Mouse (Mus musculus): ENCODE data around the gene Ccdc88a. TPM values are rescaled to one million over a fixed set of nuclear protein-coding genes. Genes with fewer than 3 reads are reported as not detected.

Gene Ccdc88a
- polyA plus RNA-seq, 1 experiment: 14.4 TPM

- no peaks in the 10 kb centered on the region for H3K27me3 ChIP-seq (ENCODE audit: control insufficient read depth, insufficient read depth, low read length)
- peak overlapping the region; percentile 81 for H3K4me3 ChIP-seq (replicated peaks; ENCODE audit: insufficient read depth, low read depth, low read length)
- WGBS: 24% methylated on average over 2 of the region's 2 CpGs
- no peak for DNase-seq
- no peaks in the 10 kb centered on the region for H3K4me1 ChIP-seq (ENCODE audit: control insufficient read depth, insufficient read depth, low read length)
- H3K27ac ChIP-seq (ENCODE audit: insufficient read depth, low read length): no peak overlapping the region
- no peak for TF ChIP-seq POLR2A (IDR thresholded peaks at IDR 0.05; ENCODE audit: borderline replicate concordance, insufficient read depth, low read length)
Observed at GRCm38 (mm10) chr11:29546762-29547161, 173.3 kb downstream of the Ccdc88a start.

- under 1% methylated on average over 27 of the region's 27 CpGs for WGBS
- TF ChIP-seq POLR2A (IDR thresholded peaks at IDR 0.05; ENCODE audit: borderline replicate concordance, insufficient read depth, low read length): no peak
- no peak for TF ChIP-seq CTCF (IDR thresholded peaks at IDR 0.05; ENCODE audit: borderline replicate concordance, insufficient read depth, low read depth, low read length)
- no peak for DNase-seq
- no peaks in the 10 kb centered on the region for H3K4me1 ChIP-seq (ENCODE audit: control insufficient read depth, insufficient read depth, low read length)
- peak overlapping the region; percentile 76 for H3K27ac ChIP-seq (ENCODE audit: insufficient read depth, low read length)
- H3K27me3 ChIP-seq (ENCODE audit: control insufficient read depth, insufficient read depth, low read length): no peaks in the 10 kb centered on the region
- H3K4me3 ChIP-seq (replicated peaks; ENCODE audit: insufficient read depth, low read depth, low read length): peak overlapping the region; percentile 81
Observed at GRCm38 (mm10) chr11:29547249-29547751, 173.8 kb downstream of the Ccdc88a start.

- TF ChIP-seq POLR2A (IDR thresholded peaks at IDR 0.05; ENCODE audit: borderline replicate concordance, insufficient read depth, low read length): peak; percentile 93
- no peak for TF ChIP-seq CTCF (IDR thresholded peaks at IDR 0.05; ENCODE audit: borderline replicate concordance, insufficient read depth, low read depth, low read length)
- under 1% methylated on average over 46 of the region's 46 CpGs for WGBS
- DNase-seq: peak; percentile 92 to 96
- Histone ChIP-seq H3K27me3 (ENCODE audit: control insufficient read depth, insufficient read depth, low read length) (no peaks in the 10 kb centered on the region), H3K4me3 (replicated peaks; ENCODE audit: insufficient read depth, low read depth, low read length) (peak within 1 kb of the TSS; percentile 81), H3K4me1 (ENCODE audit: control insufficient read depth, insufficient read depth, low read length) (no peaks in the 10 kb centered on the region), H3K27ac (ENCODE audit: insufficient read depth, low read length) (peak within 1 kb of the TSS; percentile 93)
Observed at GRCm38 (mm10) chr11:29547752-29548503, 174.5 kb downstream of the Ccdc88a start, which contains the start of the genes Clhc1 and Rps27a. Gene Clhc1, plus strand, starts transcription at chr11:29547950. Gene Rps27a, minus strand, starts transcription at chr11:29548109.

- Histone ChIP-seq H3K4me3 (replicated peaks; ENCODE audit: insufficient read depth, low read depth, low read length) (peak overlapping the region; percentile 81), H3K27ac (ENCODE audit: insufficient read depth, low read length) (peak overlapping the region; percentile 75), H3K4me1 (ENCODE audit: control insufficient read depth, insufficient read depth, low read length) (no peaks in the 10 kb centered on the region), H3K27me3 (ENCODE audit: control insufficient read depth, insufficient read depth, low read length) (no peaks in the 10 kb centered on the region)
- WGBS: 27% methylated on average over 23 of the region's 23 CpGs
- TF ChIP-seq POLR2A (IDR thresholded peaks at IDR 0.05; ENCODE audit: borderline replicate concordance, insufficient read depth, low read length) (no peak), CTCF (IDR thresholded peaks at IDR 0.05; ENCODE audit: borderline replicate concordance, insufficient read depth, low read depth, low read length) (no peak)
- DNase-seq: peak in 1 of 2 experiments; percentile 10
Observed at GRCm38 (mm10) chr11:29548504-29549424, 175.3 kb downstream of the Ccdc88a start.

- H3K27me3 ChIP-seq (ENCODE audit: control insufficient read depth, insufficient read depth, low read length): no peaks in the 10 kb centered on the region
- WGBS: 51% methylated on average over 1 of the region's 1 CpGs
- no peaks in the 10 kb centered on the region for H3K4me1 ChIP-seq (ENCODE audit: control insufficient read depth, insufficient read depth, low read length)
- no peak for TF ChIP-seq CTCF (IDR thresholded peaks at IDR 0.05; ENCODE audit: borderline replicate concordance, insufficient read depth, low read depth, low read length)
- H3K27ac ChIP-seq (ENCODE audit: insufficient read depth, low read length): no peak overlapping the region
- no peak overlapping the region for H3K4me3 ChIP-seq (replicated peaks; ENCODE audit: insufficient read depth, low read depth, low read length)
- DNase-seq: no peak
Observed at GRCm38 (mm10) chr11:29549425-29549778, 175.9 kb downstream of the Ccdc88a start.

Other genes starting within 250 kb of the Ccdc88a start
- gene Pnpt1, start 242.9 kb upstream of the Ccdc88a start, polyA plus RNA-seq (2012; rRNA removed): 18.9 and 20.2 TPM in 2 replicates
- 21.5 and 22.8 TPM in 2 replicates for gene Ppp4r3b, start 200.8 kb upstream of the Ccdc88a start, polyA plus RNA-seq (2012; rRNA removed)
- 72.1 and 83.7 TPM in 2 replicates for gene Cfap36, start 126.2 kb upstream of the Ccdc88a start, polyA plus RNA-seq (2012; rRNA removed)
- gene Prorsd1, start 141.4 kb downstream of the Ccdc88a start, polyA plus RNA-seq (2012; rRNA removed): 6.2 and 6.3 TPM in 2 replicates
- 24.5 and 28.2 TPM in 2 replicates for gene Mtif2, start 152.8 kb downstream of the Ccdc88a start, polyA plus RNA-seq (2012; rRNA removed)
- 0.07 and 0.25 TPM in 2 replicates for gene Clhc1, start 174.3 kb downstream of the Ccdc88a start, polyA plus RNA-seq (2012; rRNA removed)
- gene Rps27a, start 174.5 kb downstream of the Ccdc88a start, polyA plus RNA-seq (2012; rRNA removed): 491 and 545 TPM in 2 replicates